Mouse (Mus musculus) erythroid progenitor cell, adult 5-6 weeks (primary cell): ENCODE data around the gene Rnf19b. TPM values are rescaled to one million over a fixed set of nuclear protein-coding genes. Genes with fewer than 3 reads are reported as not detected.

Experiments used
- ATAC-seq: replicated peaks from 2 replicates; pipeline ENCODE4 v1.8.0; 2016; ENCODE audit warnings: moderate number of reproducible peaks, mild to moderate bottlenecking, moderate TSS enrichment, inconsistent platforms; ENCODE audit not compliant: poor library complexity, low FRiP score, severe bottlenecking
- total RNA-seq, 2 experiments: library from RNA; stranded (forward) in 1 of 2; stranded (reverse) in 1 of 2; fragments of 150-400 nt in 1 of 2; fragments of 186-747, 209-891 nt in 1 of 2; gene quantifications; 2 replicates each; pipeline versions ENCODE4 v1.2.3 to v1.2.4; 2015 to 2017; ENCODE audit warnings: low replicate concordance in 2 of 2

Gene Rnf19b
- total RNA-seq, 2 experiments from 2014 or later = 5.9 to 15.3 TPM

GRCm38 (mm10) chr4:129134799-129135585 is 76.9 kb downstream of the Rnf19b start:
- no peak for ATAC-seq

Other genes with a start within 250 kb of the Rnf19b start
- gene Trim62, start 174.7 kb upstream of the Rnf19b start, total RNA-seq (2015; ENCODE audit: low replicate concordance) = 0.36 TPM in 1 of 2 replicates, not detected in the other
- 0.90 TPM in 1 of 2 replicates, not detected in the other for gene Trim62, start 174.7 kb upstream of the Rnf19b start, total RNA-seq (2017; ENCODE audit: low replicate concordance)
- 3.4 TPM in 1 of 2 replicates, not detected in the other for gene Azin2, start 95.8 kb upstream of the Rnf19b start, total RNA-seq (2015; ENCODE audit: low replicate concordance)
- not detected in 2 replicates for gene Azin2, start 95.8 kb upstream of the Rnf19b start, total RNA-seq (2017; ENCODE audit: low replicate concordance)
- gene Ak2, start 66.3 kb upstream of the Rnf19b start, total RNA-seq (2015; ENCODE audit: low replicate concordance) = 29.2 and 36.9 TPM in 2 replicates
- 25.0 and 34.1 TPM in 2 replicates for gene Ak2, start 66.3 kb upstream of the Rnf19b start, total RNA-seq (2017; ENCODE audit: low replicate concordance)
- gene Tmem54, start 47.3 kb downstream of the Rnf19b start, total RNA-seq (2015; ENCODE audit: low replicate concordance) = not detected in 2 replicates
- gene Tmem54, start 47.3 kb downstream of the Rnf19b start, total RNA-seq (2017; ENCODE audit: low replicate concordance) = not detected in 2 replicates
- not detected in 2 replicates for gene Hpca, start 63.8 kb downstream of the Rnf19b start, total RNA-seq (2015; ENCODE audit: low replicate concordance)
- not detected in 2 replicates for gene Hpca, start 63.8 kb downstream of the Rnf19b start, total RNA-seq (2017; ENCODE audit: low replicate concordance)
- 0.72 TPM in 1 of 2 replicates, not detected in the other for gene Fndc5, start 78.7 kb downstream of the Rnf19b start, total RNA-seq (2015; ENCODE audit: low replicate concordance)
- gene Fndc5, start 78.7 kb downstream of the Rnf19b start, total RNA-seq (2017; ENCODE audit: low replicate concordance) = 0.38 and 0.39 TPM in 2 replicates
- 6.8 and 29.8 TPM in 2 replicates for gene S100pbp, start 131.5 kb downstream of the Rnf19b start, total RNA-seq (2015; ENCODE audit: low replicate concordance)
- 8.1 and 11.6 TPM in 2 replicates for gene S100pbp, start 131.5 kb downstream of the Rnf19b start, total RNA-seq (2017; ENCODE audit: low replicate concordance)
- 21.0 and 29.9 TPM in 2 replicates for gene Yars, start 131.5 kb downstream of the Rnf19b start, total RNA-seq (2015; ENCODE audit: low replicate concordance)
- 25.3 and 61.2 TPM in 2 replicates for gene Yars, start 131.5 kb downstream of the Rnf19b start, total RNA-seq (2017; ENCODE audit: low replicate concordance)
- not detected in 2 replicates for gene C77080, start 203.1 kb downstream of the Rnf19b start, total RNA-seq (2015; ENCODE audit: low replicate concordance)
- gene C77080, start 203.1 kb downstream of the Rnf19b start, total RNA-seq (2017; ENCODE audit: low replicate concordance) = not detected in 2 replicates
- gene Sync, start 229.3 kb downstream of the Rnf19b start, total RNA-seq (2015; ENCODE audit: low replicate concordance) = not detected in 2 replicates
- gene Sync, start 229.3 kb downstream of the Rnf19b start, total RNA-seq (2017; ENCODE audit: low replicate concordance) = not detected in 2 replicates